8 mouse cellular contexts compared by ENCODE assay signal in genomic region chr14:34661621-34662477, GRCm38 (mm10). TPM values are rescaled to one million over a fixed set of nuclear protein-coding genes. Genes with fewer than 3 reads are reported as not detected.
A peak's percentile ranks its signal among the peaks of the same experiment; 100 is the strongest.
DNase-seq lines count a peak whose midpoint lies in the region; ATAC-seq and TF ChIP-seq lines count a peak whose summit lies in the region.

No protein-coding gene starts in this region.

- TF ChIP-seq CTCF in C2C12 (IDR thresholded peaks at IDR 0.05; ENCODE audit: control insufficient read depth, insufficient read depth, insufficient read length) = no peak

- no peaks in the 10 kb centered on the region for H3K79me3 ChIP-seq in C2C12 (ENCODE audit: low read depth)

- H3K27me3 ChIP-seq in C2C12 (ENCODE audit: control insufficient read depth, insufficient read depth, insufficient read length) = peaks cover 3% of the 10 kb centered on the region
- 0 out of 2 replicates have a peak, but pooled peaks cover 3% of the 10 kb centered on the region for H3K27me3 ChIP-seq in intestine, embryonic 16.5 days (replicated peaks; ENCODE audit: control insufficient read depth, insufficient read depth, low read length)
- peaks cover 18% of the 10 kb centered on the region for H3K27me3 ChIP-seq in neural tube, embryonic 14.5 days (ENCODE audit: control insufficient read depth, insufficient read depth, low read length)

- H3K4me2 ChIP-seq in intestine, embryonic 16.5 days (ENCODE audit: low read depth, low read length) = peak overlapping the region; percentile 83
- H3K4me2 ChIP-seq in neural tube, embryonic 14.5 days (ENCODE audit: low read depth, low read length) = peak overlapping the region; percentile 89

- no peak overlapping the region for H3K27ac ChIP-seq in intestine, embryonic 16.5 days (ENCODE audit: low read length)
- H3K27ac ChIP-seq in neural tube, embryonic 14.5 days (ENCODE audit: low read depth, low read length) = no peak overlapping the region

- no peaks in the 10 kb centered on the region for H3K9me3 ChIP-seq in intestine, embryonic 16.5 days (ENCODE audit: control insufficient read depth, low read length)
- H3K9me3 ChIP-seq in neural tube, embryonic 14.5 days (ENCODE audit: control insufficient read depth, low read length) = no peaks in the 10 kb centered on the region

- H3K36me3 ChIP-seq in C2C12 (ENCODE audit: control insufficient read depth, insufficient read depth) = no peaks in the 10 kb centered on the region
- no peaks in the 10 kb centered on the region for H3K36me3 ChIP-seq in intestine, embryonic 16.5 days (ENCODE audit: control insufficient read depth, insufficient read depth, low read length)
- H3K36me3 ChIP-seq in neural tube, embryonic 14.5 days (ENCODE audit: control insufficient read depth, insufficient read depth, low read length) = no peaks in the 10 kb centered on the region

- H3K9ac ChIP-seq in intestine, embryonic 16.5 days (ENCODE audit: low read depth, low read length) = peak overlapping the region; percentile 61
- peak overlapping the region; percentile 32; the same call in 1 of the 2 replicates for H3K9ac ChIP-seq in neural tube, embryonic 14.5 days (replicated peaks; ENCODE audit: low read depth, low read length)

- peak overlapping the region; percentile 15 for H3ac ChIP-seq in C2C12 (ENCODE audit: control insufficient read depth, insufficient read length, low read depth)

- peaks cover 4% of the 10 kb centered on the region; the same call in 1 of the 2 replicates for H3K4me1 ChIP-seq in intestine, embryonic 16.5 days (ENCODE audit: control insufficient read depth, insufficient read depth, low read length)
- peaks cover 13% of the 10 kb centered on the region; the same call in 1 of the 2 replicates for H3K4me1 ChIP-seq in neural tube, embryonic 14.5 days (ENCODE audit: control insufficient read depth, insufficient read depth, low read length)

- WGBS in intestine, embryonic 16.5 days = 1% methylated on average over 39 of the region's 39 CpGs
- under 1% methylated on average over 39 of the region's 39 CpGs for WGBS in neural tube, embryonic 14.5 days

- H3K79me2 ChIP-seq in C2C12 (ENCODE audit: control insufficient read depth, insufficient read depth) = no peaks in the 10 kb centered on the region

- peak; percentile 85 for ATAC-seq in activated CD4-positive, CD25-positive, alpha-beta regulatory T cell, adult 4 months
- peak; percentile 89 for ATAC-seq in granulocyte monocyte progenitor cell, adult 5-6 weeks (replicated peaks; ENCODE audit: poor library complexity, severe bottlenecking)
- ATAC-seq in intestine, embryonic 16.5 days = peak; percentile 79
- peak; percentile 51; the same call in 1 of the 2 replicates for ATAC-seq in neural tube, embryonic 14.5 days (ENCODE audit: low read depth)

- no peak overlapping the region for H3K4me3 ChIP-seq in C2C12 (ENCODE audit: insufficient read depth, poor library complexity, severe bottlenecking)
- peak overlapping the region; percentile 51 for H3K4me3 ChIP-seq in intestine, embryonic 16.5 days (ENCODE audit: low read length)
- peak overlapping the region; percentile 39 for H3K4me3 ChIP-seq in neural tube, embryonic 14.5 days (ENCODE audit: low read depth, low read length)

- peak; percentile 57 for DNase-seq in embryo, embryonic 10 days (ENCODE audit: low spot score)
- DNase-seq in lung, adult 18-20 months = peak; percentile 77 to 79
- peak; percentile 86 for DNase-seq in thymus, postnatal 4 days

TF ChIP-seq in C2C12, 6 proteins besides CTCF, POLR2A, EP300 and RAD21:
- TF ChIP-seq USF1 (IDR thresholded peaks at IDR 0.05; ENCODE audit: low read depth) (no peak), MYOG (IDR thresholded peaks at IDR 0.05; ENCODE audit: control insufficient read depth, extremely low read depth, insufficient read length) (no peak), MYOD1 (IDR thresholded peaks at IDR 0.05; ENCODE audit: control insufficient read depth, insufficient read length, low read depth) (no peak), CEBPB (IDR thresholded peaks at IDR 0.05; ENCODE audit: low read depth) (no peak), MAX (IDR thresholded peaks at IDR 0.05) (no peak), FOSL1 (IDR thresholded peaks at IDR 0.05; ENCODE audit: insufficient read depth, low read length, poor library complexity, severe bottlenecking) (no peak)
TF ChIP-seq in C2C12: peak in this region for 0.

RNA-seq across cellular contexts. Expression of gene Wapl, which starts 11.9 kb away (rescaled TPM):
- polyA plus RNA-seq in C2C12 (2012; fragmentation: generic; extraction: Trizol) = 9.7 TPM
- 10 to 100 TPM; 45.6 to 50.6 TPM for polyA plus RNA-seq in activated CD4-positive, CD25-positive, alpha-beta regulatory T cell, adult 4 months (2017; shearing (Covaris generic))
- 56.4 and 57.8 TPM in 2 replicates for total RNA-seq in granulocyte monocyte progenitor cell, adult 5-6 weeks (2014; fragmentation: Nextera tagmentation)
- total RNA-seq in granulocyte monocyte progenitor cell, adult 5-6 weeks (2017) = 101 and 111 TPM in 2 replicates
- 18.0 and 18.1 TPM in 2 replicates for polyA plus RNA-seq in intestine, embryonic 16.5 days (2015; fragmentation: Nextera tagmentation; extraction: Ambion mirVana)
- 15.4 and 18.5 TPM in 2 replicates for polyA plus RNA-seq in neural tube, embryonic 14.5 days (2014; fragmentation: Nextera tagmentation; extraction: Ambion mirVana)
